Mouse (Mus musculus) hindbrain, embryonic 16.5 days (tissue): ENCODE measurements around the gene Etv2. TPM values are rescaled to one million over a fixed set of nuclear protein-coding genes. Genes with fewer than 3 reads are reported as not detected.

Source experiments
- ATAC-seq: fragments of 200-750 bp; cut with Nextera tagmentation; 2 replicates; pipeline ENCODE4 v1.8.0; 2017; ENCODE audit warnings: moderate TSS enrichment, moderate library complexity
- H3K27ac ChIP-seq: fragments of 300-500 bp; sonication (generic); 2 replicates; pipeline ENCODE4 v1.5.1; 2014; ENCODE audit warnings: low read depth, mild to moderate bottlenecking, control low read depth, low read length, moderate library complexity
- H3K27me3 ChIP-seq: fragments of 300-500 bp; sonication (generic); replicated peaks from 2 replicates; pipeline ENCODE4 v1.6.1; 2014; ENCODE audit warnings: low read length; ENCODE audit not compliant: control insufficient read depth, insufficient read depth
- H3K36me3 ChIP-seq: fragments of 300-500 bp; sonication (generic); 2 replicates; pipeline ENCODE4 v1.6.1; 2014; ENCODE audit warnings: mild to moderate bottlenecking, low read length, moderate library complexity, mixed read lengths; ENCODE audit not compliant: control insufficient read depth, insufficient read depth
- H3K4me1 ChIP-seq: fragments of 300-500 bp; sonication (generic); 2 replicates; pipeline ENCODE4 v1.6.1; 2014; ENCODE audit warnings: low read depth, low read length; ENCODE audit not compliant: control insufficient read depth, insufficient read depth
- H3K4me2 ChIP-seq: fragments of 300-500 bp; sonication (generic); 2 replicates; pipeline ENCODE4 v1.6.1; 2014; ENCODE audit warnings: mild to moderate bottlenecking, low read length, control low read depth, moderate library complexity
- H3K4me3 ChIP-seq: fragments of 300-500 bp; sonication (generic); 2 replicates; pipeline ENCODE4 v1.5.1; 2014; ENCODE audit warnings: mild to moderate bottlenecking, low read length, control low read depth, moderate library complexity
- H3K9ac ChIP-seq: fragments of 300-500 bp; sonication (generic); 2 replicates; pipeline ENCODE4 v1.6.1; 2014; ENCODE audit warnings: low read depth, mild to moderate bottlenecking, control low read depth, low read length, moderate library complexity
- H3K9me3 ChIP-seq: fragments of 300-500 bp; sonication (generic); 2 replicates; pipeline ENCODE4 v1.6.1; 2014; ENCODE audit warnings: mild to moderate bottlenecking, low read length, moderate library complexity; ENCODE audit not compliant: control insufficient read depth
- WGBS: fragments of 180-500 bp; shearing (Covaris S2); extraction: QIAGEN DNeasy Blood & Tissue Kit; methylation state at CpG from one replicate; pipeline ENCODE4 v1.1.7; 2014; 5-methylcytosine and 5-hydroxymethylcytosine counted together
- polyA plus RNA-seq: library from polyadenylated mRNA; unstranded; fragments of >200 nt; fragmentation: Nextera tagmentation; extraction: Ambion mirVana; gene quantifications from 2 replicates; pipeline ENCODE4 v1.2.1, GENCODE M21; 2015

Gene Etv2
- polyA plus RNA-seq, 1 experiment from 2014 or later: not detected

GRCm38 (mm10) chr7:30607706-30608309 lies 27.8 kb downstream of the Etv2 start:
- H3K9ac ChIP-seq: no peak overlapping the region
- H3K27ac ChIP-seq: no peak overlapping the region
- H3K4me2 ChIP-seq: no peak overlapping the region
- H3K27me3 ChIP-seq: no peaks in the 10 kb centered on the region
- ATAC-seq: no peak
- H3K9me3 ChIP-seq: no peaks in the 10 kb centered on the region
- WGBS: 34% methylated on average over 8 of the region's 8 CpGs
- no peak overlapping the region for H3K4me3 ChIP-seq
- no peaks in the 10 kb centered on the region for H3K36me3 ChIP-seq
- no peaks in the 10 kb centered on the region for H3K4me1 ChIP-seq

GRCm38 (mm10) chr7:30604944-30605343 lies 30.7 kb downstream of the Etv2 start:
- Histone ChIP-seq H3K4me2 (no peak overlapping the region), H3K27ac (no peak overlapping the region), H3K9me3 (no peaks in the 10 kb centered on the region), H3K4me3 (no peak overlapping the region), H3K36me3 (no peaks in the 10 kb centered on the region), H3K9ac (no peak overlapping the region), H3K4me1 (peaks cover 6% of the 10 kb centered on the region), H3K27me3 (no peaks in the 10 kb centered on the region)
- WGBS: 89% methylated on average over 8 of the region's 8 CpGs
- ATAC-seq: no peak

DNA sequence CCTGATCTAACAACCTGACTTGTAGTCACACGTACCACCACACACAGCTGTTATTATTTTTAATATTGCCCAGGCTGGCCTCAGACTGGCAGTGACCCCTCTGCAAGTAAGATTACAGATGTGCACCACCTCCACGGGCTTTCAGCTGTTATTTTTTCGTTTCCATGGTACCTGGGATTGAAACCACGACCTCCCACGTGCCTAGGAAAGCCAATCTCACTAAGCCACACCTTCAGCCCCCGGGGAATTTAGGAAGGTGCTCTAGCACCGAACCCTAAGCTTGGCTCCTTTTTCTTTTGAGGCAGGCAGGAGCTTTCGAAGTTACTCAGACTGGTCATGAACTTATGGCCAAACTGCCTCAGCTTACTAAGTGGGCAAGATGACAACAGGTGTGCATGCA lies 31.2 kb downstream of the Etv2 start:
- Histone ChIP-seq H3K9ac (no peak overlapping the region), H3K27me3 (no peaks in the 10 kb centered on the region), H3K9me3 (no peaks in the 10 kb centered on the region), H3K27ac (no peak overlapping the region), H3K4me2 (no peak overlapping the region), H3K4me1 (peaks cover 11% of the 10 kb centered on the region), H3K36me3 (no peaks in the 10 kb centered on the region), H3K4me3 (no peak overlapping the region)
- ATAC-seq: no peak
- 64% methylated on average over 8 of the region's 8 CpGs for WGBS

DNA sequence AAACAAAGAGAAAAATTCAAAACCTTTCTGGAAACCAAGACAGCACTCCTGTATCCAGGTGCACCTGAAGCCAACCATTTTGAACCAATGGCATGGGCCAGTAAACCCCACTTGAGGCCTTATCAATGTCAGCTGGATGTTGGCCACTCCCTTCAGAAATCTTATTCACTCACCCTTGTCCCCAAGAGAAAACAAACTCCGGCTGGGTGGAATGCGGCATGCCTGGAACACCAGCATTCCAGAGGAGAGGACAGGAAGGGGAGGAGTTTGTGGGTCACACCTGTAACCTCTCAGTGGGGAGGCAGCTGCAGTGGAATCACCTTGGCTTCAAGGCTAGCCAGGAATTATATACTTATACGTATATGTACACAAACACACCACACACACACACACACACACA lies 33.1 kb downstream of the Etv2 start:
- Histone ChIP-seq H3K9ac (no peak overlapping the region), H3K4me2 (no peak overlapping the region), H3K4me3 (no peak overlapping the region), H3K4me1 (peaks cover 11% of the 10 kb centered on the region), H3K27ac (no peak overlapping the region), H3K36me3 (no peaks in the 10 kb centered on the region), H3K27me3 (no peaks in the 10 kb centered on the region), H3K9me3 (no peaks in the 10 kb centered on the region)
- no peak for ATAC-seq
- 67% methylated on average over 3 of the region's 3 CpGs for WGBS

GRCm38 (mm10) chr7:30600651-30601050 lies 35.0 kb downstream of the Etv2 start:
- H3K36me3 ChIP-seq: no peaks in the 10 kb centered on the region
- H3K4me3 ChIP-seq: no peak overlapping the region
- ATAC-seq: 0 out of 2 replicates have a peak, but pooled peaks have one; percentile 3
- 66% methylated on average over 7 of the region's 7 CpGs for WGBS
- H3K9me3 ChIP-seq: no peaks in the 10 kb centered on the region
- no peak overlapping the region; the same call in 1 of the 2 replicates for H3K27ac ChIP-seq
- H3K27me3 ChIP-seq: no peaks in the 10 kb centered on the region
- no peak overlapping the region for H3K9ac ChIP-seq
- H3K4me1 ChIP-seq: peaks cover 11% of the 10 kb centered on the region
- peak overlapping the region; percentile 53; the same call in 1 of the 2 replicates for H3K4me2 ChIP-seq

DNA sequence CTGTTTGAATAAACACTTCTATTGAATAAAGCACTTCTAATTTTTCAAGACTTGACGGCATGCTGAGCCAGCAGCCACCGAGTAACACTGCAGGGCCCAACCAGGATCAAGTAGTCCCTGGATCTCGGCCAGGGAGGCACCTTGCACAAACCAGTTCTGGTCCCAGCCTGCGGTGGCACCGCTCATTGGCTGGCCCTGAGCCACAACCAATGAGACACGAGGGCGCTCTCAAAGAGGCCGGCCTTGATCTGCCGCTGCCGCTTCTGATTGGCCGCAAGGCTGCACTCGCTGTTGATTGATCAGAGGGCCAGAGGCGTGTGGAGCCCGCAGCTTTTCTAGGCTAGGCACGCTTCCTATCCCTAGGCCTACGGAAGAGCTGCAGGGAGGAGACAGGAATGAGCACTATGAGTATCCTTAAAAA lies 35.7 kb downstream of the Etv2 start:
- peak overlapping the region; percentile 53 for H3K4me2 ChIP-seq
- H3K4me3 ChIP-seq: peak overlapping the region; percentile 27
- 0 out of 2 replicates have a peak overlapping the region, but pooled peaks have one; percentile 11 for H3K9ac ChIP-seq
- ATAC-seq: peak; percentile 99
- H3K27me3 ChIP-seq: no peaks in the 10 kb centered on the region
- peaks cover 11% of the 10 kb centered on the region for H3K4me1 ChIP-seq
- 2% methylated on average over 16 of the region's 16 CpGs for WGBS
- H3K9me3 ChIP-seq: no peaks in the 10 kb centered on the region
- peak overlapping the region; percentile 37; the same call in 1 of the 2 replicates for H3K27ac ChIP-seq
- H3K36me3 ChIP-seq: no peaks in the 10 kb centered on the region

GRCm38 (mm10) chr7:30598786-30599185 lies 36.9 kb downstream of the Etv2 start, which contains the start of gene Zbtb32:
Gene Zbtb32 (minus strand): TSS chr7:30598909.
- Histone ChIP-seq H3K4me1 (peaks cover 11% of the 10 kb centered on the region), H3K9me3 (no peaks in the 10 kb centered on the region), H3K9ac (0 out of 2 replicates have a peak within 1 kb of the TSS, but pooled peaks have one; percentile 11), H3K36me3 (no peaks in the 10 kb centered on the region), H3K27me3 (no peaks in the 10 kb centered on the region), H3K27ac (peak within 1 kb of the TSS; percentile 37; the same call in 1 of the 2 replicates), H3K4me3 (peak within 1 kb of the TSS; percentile 27), H3K4me2 (peak within 1 kb of the TSS; percentile 53)
- 90% methylated on average over 12 of the region's 12 CpGs for WGBS
- ATAC-seq: no peak

DNA sequence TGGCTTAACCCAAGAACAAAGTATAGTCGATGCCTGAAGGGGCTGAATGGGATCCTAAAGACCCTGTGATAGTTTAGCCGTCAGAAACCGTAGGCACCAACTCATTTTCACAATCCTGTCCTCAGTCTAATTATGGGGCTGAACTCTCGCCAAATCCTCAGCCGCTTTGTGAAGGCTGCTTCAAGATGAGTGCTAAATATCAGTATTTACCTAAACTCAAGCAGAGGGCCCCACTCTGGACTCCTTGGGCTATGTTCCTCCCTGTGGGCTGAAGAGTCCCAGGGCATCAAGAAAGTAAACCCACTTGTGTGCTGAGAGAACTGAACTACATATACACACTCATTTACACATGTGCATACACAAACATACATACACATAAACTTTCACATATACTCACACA lies 38.8 kb downstream of the Etv2 start:
- H3K27ac ChIP-seq: no peak overlapping the region
- H3K9me3 ChIP-seq: no peaks in the 10 kb centered on the region
- peaks cover 11% of the 10 kb centered on the region for H3K4me1 ChIP-seq
- H3K9ac ChIP-seq: no peak overlapping the region
- no peaks in the 10 kb centered on the region for H3K27me3 ChIP-seq
- no peak overlapping the region for H3K4me2 ChIP-seq
- ATAC-seq: no peak
- 74% methylated on average over 5 of the region's 5 CpGs for WGBS
- H3K4me3 ChIP-seq: no peak overlapping the region
- no peaks in the 10 kb centered on the region for H3K36me3 ChIP-seq

GRCm38 (mm10) chr7:30596093-30596492 lies 39.6 kb downstream of the Etv2 start:
- Histone ChIP-seq H3K9ac (no peak overlapping the region), H3K4me3 (no peak overlapping the region), H3K4me1 (peaks cover 11% of the 10 kb centered on the region), H3K4me2 (no peak overlapping the region), H3K36me3 (no peaks in the 10 kb centered on the region), H3K27me3 (no peaks in the 10 kb centered on the region), H3K9me3 (no peaks in the 10 kb centered on the region), H3K27ac (no peak overlapping the region)
- 87% methylated on average over 5 of the region's 5 CpGs for WGBS
- ATAC-seq: no peak
